Mouse (Mus musculus) frontal cortex, postnatal 36 days (tissue): ENCODE measurements at regions not wholly inside any gene's neighbourhood (a gene's known extent, or its start where the extent isn't known, plus 50 kb on each side); places are given as distances from the start of the nearest gene placed in this dataset.

Experiments
- DNase-seq, 2 experiments: peaks; one replicate each; pipeline ENCODE4 v3.0.0; 2022; ENCODE audit warnings: low spot score in 2 of 2

DNA sequence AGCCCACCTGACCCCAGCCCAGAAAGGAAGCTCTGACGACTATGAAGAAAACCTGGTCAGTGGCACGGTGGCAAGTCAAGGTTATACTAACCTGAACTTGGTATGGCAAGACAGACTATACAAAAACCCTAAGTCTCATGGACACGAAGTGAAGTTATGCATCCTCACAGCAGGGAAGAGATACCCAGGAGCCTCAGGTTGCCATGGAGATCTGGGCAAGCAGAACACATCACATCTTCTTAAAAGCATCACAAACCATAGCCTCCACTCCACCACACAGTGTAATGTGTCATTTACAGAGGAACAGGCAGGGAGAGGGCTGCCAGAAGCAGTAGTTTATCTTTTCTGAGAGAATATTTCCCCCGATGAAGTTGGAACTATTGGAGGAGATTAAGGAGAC, 146.5 kb downstream of the Slc39a8 start:
- peak; percentile 45 to 65 for DNase-seq

DNA sequence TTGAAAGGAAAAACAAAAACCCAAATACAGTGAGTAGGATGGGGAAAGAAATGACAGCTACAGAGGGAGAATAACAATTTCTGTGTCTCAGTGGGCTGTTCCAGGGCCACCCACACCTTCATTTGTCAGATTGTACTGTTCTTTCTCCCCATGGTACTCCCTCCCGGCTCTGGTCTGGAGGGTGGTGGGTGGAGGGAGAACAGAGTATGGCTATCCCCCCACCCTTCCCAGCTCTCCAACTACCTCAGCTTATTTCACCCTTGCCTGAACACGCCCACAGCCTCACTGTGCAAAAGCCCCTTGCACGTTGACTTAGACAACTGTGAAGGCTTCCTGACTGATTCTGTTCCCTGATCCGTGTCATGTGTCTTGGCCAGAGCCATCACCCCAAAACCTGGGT, 147.3 kb downstream of the Slc39a8 start:
- DNase-seq: peak; percentile 46 to 55

- no peak for DNase-seq
Measured at GRCm38 (mm10) chr3:135973243-135973642, 148.2 kb downstream of the Slc39a8 start.

GRCm38 (mm10) chr3:135973842-135974241, 148.8 kb downstream of the Slc39a8 start:
- DNase-seq: no peak

DNA sequence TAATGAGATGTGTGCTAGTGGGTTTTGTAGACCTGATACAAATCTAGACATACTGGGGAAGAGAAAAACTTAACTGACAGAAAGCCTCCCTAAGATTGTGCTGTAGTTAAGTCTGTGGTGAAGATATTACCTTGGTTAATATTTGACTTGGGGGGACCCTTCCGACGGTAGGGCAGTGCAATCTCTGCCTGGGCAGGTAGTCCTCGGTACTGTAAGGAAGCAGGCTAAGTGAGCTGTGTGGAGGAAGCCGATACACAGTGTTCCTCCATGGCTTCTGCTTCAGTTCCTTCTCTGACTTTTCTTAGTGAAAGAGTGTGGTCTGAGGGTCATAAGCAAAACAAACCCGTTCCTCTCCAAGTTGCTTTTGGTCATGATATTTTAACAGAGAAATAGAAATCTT, 149.7 kb downstream of the Slc39a8 start:
- no peak for DNase-seq

DNA sequence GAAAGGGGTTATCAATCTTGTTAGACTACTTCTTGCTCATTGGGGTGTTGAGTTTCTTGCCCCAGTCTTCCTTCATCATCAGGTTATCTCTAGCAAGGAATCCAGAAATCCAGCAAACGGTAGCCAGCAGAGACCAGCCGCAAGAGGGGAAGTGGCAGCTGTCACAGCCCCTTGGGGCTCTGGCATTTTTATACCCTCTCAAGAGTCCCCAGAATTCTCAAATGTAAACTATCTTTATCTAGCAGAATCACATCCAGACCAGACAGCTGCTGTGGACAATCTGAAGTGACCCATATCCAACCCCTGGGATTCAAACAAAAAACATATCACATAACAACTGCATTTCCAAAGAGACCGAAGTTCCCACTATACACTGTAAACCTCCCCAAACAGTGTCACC, 162.1 kb downstream of the Slc39a8 start:
- no peak for DNase-seq

GRCm38 (mm10) chr3:135989281-135989680, 164.2 kb downstream of the Slc39a8 start:
- no peak for DNase-seq

GRCm38 (mm10) chr3:135990338-135990737, 165.3 kb downstream of the Slc39a8 start:
- DNase-seq: no peak

DNA sequence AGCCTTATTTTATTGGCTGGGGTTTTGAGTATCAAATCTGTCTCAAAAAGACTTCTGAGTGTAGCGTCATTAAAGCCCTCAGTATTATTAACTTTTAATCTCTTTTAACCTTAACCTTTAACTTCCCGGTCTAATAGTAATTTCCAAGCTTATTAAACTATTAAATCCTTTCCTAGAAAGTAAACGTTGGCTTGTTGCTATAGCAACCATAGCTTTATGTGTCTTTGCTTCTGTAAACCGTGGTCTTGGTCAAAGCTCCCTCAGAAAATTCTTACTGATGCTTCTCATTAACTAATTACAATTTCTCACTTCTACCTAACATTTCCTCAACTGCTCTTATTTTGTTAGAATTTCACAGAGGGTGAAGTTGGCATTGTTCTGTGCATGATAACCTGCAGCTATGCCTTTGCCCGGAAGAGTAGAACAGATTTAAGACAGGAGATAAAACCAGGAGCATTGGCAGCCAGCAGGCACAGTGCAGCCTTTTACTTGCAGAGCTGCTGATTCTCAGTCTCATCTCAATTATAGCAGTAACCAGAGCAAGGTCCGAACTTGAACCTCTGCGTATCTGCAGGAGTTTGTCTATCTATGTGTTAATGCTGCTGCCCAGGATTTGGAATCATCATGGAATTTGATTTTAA, 165.9 kb downstream of the Slc39a8 start:
- no peak for DNase-seq

DNA sequence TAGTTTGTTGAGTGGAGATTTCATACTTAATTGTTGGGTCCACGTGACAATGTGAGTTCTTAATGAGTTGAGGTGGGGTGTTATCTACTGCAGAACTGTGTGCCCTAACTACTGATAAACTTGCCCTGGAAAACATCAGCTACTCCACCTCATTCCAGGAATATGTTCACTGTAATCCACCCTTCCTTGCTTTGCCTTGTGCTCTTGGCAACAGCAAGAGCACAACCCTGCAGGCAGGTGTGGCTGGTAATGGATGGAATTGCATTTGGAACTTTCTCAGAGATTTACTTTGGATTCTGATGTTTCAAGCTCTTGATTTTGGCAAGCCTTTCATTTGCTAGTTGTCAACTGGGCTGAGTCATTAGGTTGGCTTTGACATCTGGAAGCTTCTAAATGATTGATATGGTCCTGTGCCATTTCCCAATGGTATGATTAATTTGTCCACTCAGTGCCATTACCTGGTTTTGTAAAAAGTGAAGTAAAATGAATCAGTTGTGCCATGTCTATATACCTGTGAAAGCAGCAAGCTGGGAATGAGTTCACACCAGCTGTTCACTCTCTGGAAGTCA, 175.6 kb downstream of the Slc39a8 start:
- DNase-seq: no peak
